8 mouse cellular contexts compared by ENCODE assay signal in genomic region chr17:47738066-47738878, GRCm38 (mm10). TPM values are rescaled to one million over a fixed set of nuclear protein-coding genes. Genes with fewer than 3 reads are reported as not detected.
DNase-seq lines count a peak whose midpoint lies in the region; ATAC-seq and TF ChIP-seq lines count a peak whose summit lies in the region.

No protein-coding gene starts in this region.

- under 1% methylated on average over 53 of the region's 61 CpGs for WGBS in embryonic facial prominence, embryonic 12.5 days
- WGBS in heart, embryonic 12.5 days: under 1% methylated on average over 53 of the region's 61 CpGs
- WGBS in kidney, postnatal 0 days: under 1% methylated on average over 53 of the region's 61 CpGs

- H3K27ac ChIP-seq in embryonic facial prominence, embryonic 12.5 days: peak overlapping the region; percentile 38
- H3K27ac ChIP-seq in heart, embryonic 12.5 days (ENCODE audit: poor library complexity, severe bottlenecking): peak overlapping the region; percentile 93
- peak overlapping the region; percentile 87 for H3K27ac ChIP-seq in kidney, postnatal 0 days

- peak overlapping the region; percentile 98 for H3K4me2 ChIP-seq in embryonic facial prominence, embryonic 12.5 days (replicated peaks)
- H3K4me2 ChIP-seq in heart, embryonic 12.5 days: peak overlapping the region; percentile 90
- H3K4me2 ChIP-seq in kidney, postnatal 0 days (ENCODE audit: low read length): peak overlapping the region; percentile 65

- peak; percentile 29 for ATAC-seq in activated CD4-positive, CD25-positive, alpha-beta regulatory T cell, adult 4 months
- peak; percentile 39 for ATAC-seq in embryonic facial prominence, embryonic 12.5 days (ENCODE audit: insufficient number of reproducible peaks, insufficient read depth, low FRiP score, low TSS enrichment)
- ATAC-seq in heart, embryonic 12.5 days (ENCODE audit: insufficient number of reproducible peaks, low FRiP score): peak; percentile 51
- peak; percentile 76 for ATAC-seq in kidney, postnatal 0 days (replicated peaks; ENCODE audit: low FRiP score, low read depth)

- peak overlapping the region; percentile 68 for H3K4me3 ChIP-seq in embryonic facial prominence, embryonic 12.5 days
- peak overlapping the region; percentile 90 for H3K4me3 ChIP-seq in heart, embryonic 12.5 days
- H3K4me3 ChIP-seq in kidney, postnatal 0 days (replicated peaks; ENCODE audit: low read depth, low read length): peak overlapping the region; percentile 66

- TF ChIP-seq CTCF in kidney, postnatal 0 days (IDR thresholded peaks at IDR 0.05; ENCODE audit: low read depth): no peak

- H3K9me3 ChIP-seq in embryonic facial prominence, embryonic 12.5 days: no peaks in the 10 kb centered on the region
- no peaks in the 10 kb centered on the region for H3K9me3 ChIP-seq in heart, embryonic 12.5 days (replicated peaks)
- H3K9me3 ChIP-seq in kidney, postnatal 0 days (replicated peaks; ENCODE audit: low read length): no peaks in the 10 kb centered on the region

- H3K36me3 ChIP-seq in embryonic facial prominence, embryonic 12.5 days: no peaks in the 10 kb centered on the region
- H3K36me3 ChIP-seq in heart, embryonic 12.5 days: no peaks in the 10 kb centered on the region
- H3K36me3 ChIP-seq in kidney, postnatal 0 days (ENCODE audit: insufficient read depth, low read length): no peaks in the 10 kb centered on the region

- H3K27me3 ChIP-seq in embryonic facial prominence, embryonic 12.5 days: peaks cover 9% of the 10 kb centered on the region; the same call in 1 of the 2 replicates
- no peaks in the 10 kb centered on the region for H3K27me3 ChIP-seq in heart, embryonic 12.5 days (replicated peaks)
- no peaks in the 10 kb centered on the region for H3K27me3 ChIP-seq in kidney, postnatal 0 days (ENCODE audit: insufficient read depth, low read length)

- peak; percentile 70 for DNase-seq in CD4-positive, CD25-positive, alpha-beta regulatory T cell, adult 2 months (ENCODE audit: low read depth, low spot score)
- DNase-seq in kidney, postnatal 0 days (ENCODE audit: low spot score): peak; percentile 77
- DNase-seq in lung, postnatal 4 days: peak; percentile 70 to 78
- peak; percentile 51 for DNase-seq in retina, embryonic 14.5 days (ENCODE audit: low spot score)
- DNase-seq in left cerebral cortex, adult 11 months (ENCODE audit: low spot score): no peak

- H3K9ac ChIP-seq in embryonic facial prominence, embryonic 12.5 days: peak overlapping the region; percentile 65
- peak overlapping the region; percentile 94 for H3K9ac ChIP-seq in heart, embryonic 12.5 days
- peak overlapping the region; percentile 77 for H3K9ac ChIP-seq in kidney, postnatal 0 days (ENCODE audit: low read depth, low read length)

- H3K4me1 ChIP-seq in embryonic facial prominence, embryonic 12.5 days: peaks cover 15% of the 10 kb centered on the region
- H3K4me1 ChIP-seq in heart, embryonic 12.5 days (replicated peaks): peaks cover 43% of the 10 kb centered on the region
- H3K4me1 ChIP-seq in kidney, postnatal 0 days (replicated peaks; ENCODE audit: insufficient read depth, low read length): peaks cover 13% of the 10 kb centered on the region

RNA-seq across cellular contexts. Expression of gene Tfeb, which starts 1.4 kb away (rescaled TPM):
- 10 to 100 TPM in 1 of 2 experiments, 1 to 10 TPM in 1; 8.7 to 14.9 TPM for polyA plus RNA-seq in activated CD4-positive, CD25-positive, alpha-beta regulatory T cell, adult 4 months (2017; shearing (Covaris generic))
- 5.2 and 6.0 TPM in 2 replicates for polyA plus RNA-seq in embryonic facial prominence, embryonic 12.5 days (2016; fragmentation: Nextera tagmentation; extraction: Ambion mirVana)
- 22.7 and 24.5 TPM in 2 replicates for polyA plus RNA-seq in heart, embryonic 12.5 days (2016; fragmentation: Nextera tagmentation; extraction: Ambion mirVana)
- 23.0 and 23.1 TPM in 2 replicates for polyA plus RNA-seq in kidney, postnatal 0 days (2015; fragmentation: Nextera tagmentation; extraction: Ambion mirVana)

RNA-seq across cellular contexts. Expression of gene Pgc, which starts 11.6 kb away (rescaled TPM):
- polyA plus RNA-seq in activated CD4-positive, CD25-positive, alpha-beta regulatory T cell, adult 4 months (2017; shearing (Covaris generic)): not detected
- not detected in 2 replicates for polyA plus RNA-seq in embryonic facial prominence, embryonic 12.5 days (2016; fragmentation: Nextera tagmentation; extraction: Ambion mirVana)
- not detected in 2 replicates for polyA plus RNA-seq in heart, embryonic 12.5 days (2016; fragmentation: Nextera tagmentation; extraction: Ambion mirVana)
- 0.08 and 0.09 TPM in 2 replicates for polyA plus RNA-seq in kidney, postnatal 0 days (2015; fragmentation: Nextera tagmentation; extraction: Ambion mirVana)

RNA-seq across cellular contexts. Expression of gene Prickle4, which starts 43.7 kb away (rescaled TPM):
- polyA plus RNA-seq in activated CD4-positive, CD25-positive, alpha-beta regulatory T cell, adult 4 months (2017; shearing (Covaris generic)): not detected
- polyA plus RNA-seq in embryonic facial prominence, embryonic 12.5 days (2016; fragmentation: Nextera tagmentation; extraction: Ambion mirVana): 0.87 and 1.2 TPM in 2 replicates
- 0.56 TPM in 1 of 2 replicates, not detected in the other for polyA plus RNA-seq in heart, embryonic 12.5 days (2016; fragmentation: Nextera tagmentation; extraction: Ambion mirVana)
- 1.1 and 1.2 TPM in 2 replicates for polyA plus RNA-seq in kidney, postnatal 0 days (2015; fragmentation: Nextera tagmentation; extraction: Ambion mirVana)

RNA-seq across cellular contexts. Expression of gene Gm21981, which starts 44.0 kb away (rescaled TPM):
- polyA plus RNA-seq in activated CD4-positive, CD25-positive, alpha-beta regulatory T cell, adult 4 months (2017; shearing (Covaris generic)): not detected
- polyA plus RNA-seq in embryonic facial prominence, embryonic 12.5 days (2016; fragmentation: Nextera tagmentation; extraction: Ambion mirVana): 0.27 and 0.31 TPM in 2 replicates
- 0.15 and 0.19 TPM in 2 replicates for polyA plus RNA-seq in heart, embryonic 12.5 days (2016; fragmentation: Nextera tagmentation; extraction: Ambion mirVana)
- polyA plus RNA-seq in kidney, postnatal 0 days (2015; fragmentation: Nextera tagmentation; extraction: Ambion mirVana): 0.25 and 0.36 TPM in 2 replicates

RNA-seq across cellular contexts. Expression of gene Frs3, which starts 49.4 kb away (rescaled TPM):
- not detected for polyA plus RNA-seq in activated CD4-positive, CD25-positive, alpha-beta regulatory T cell, adult 4 months (2017; shearing (Covaris generic))
- polyA plus RNA-seq in embryonic facial prominence, embryonic 12.5 days (2016; fragmentation: Nextera tagmentation; extraction: Ambion mirVana): 7.3 and 8.0 TPM in 2 replicates
- polyA plus RNA-seq in heart, embryonic 12.5 days (2016; fragmentation: Nextera tagmentation; extraction: Ambion mirVana): 4.6 and 5.1 TPM in 2 replicates
- polyA plus RNA-seq in kidney, postnatal 0 days (2015; fragmentation: Nextera tagmentation; extraction: Ambion mirVana): 6.8 and 8.3 TPM in 2 replicates

Comparison
In these comparisons a context has a peak if more than half of its experiments do, and no peak if none do; other contexts are left out.
1. H3K27ac ChIP-seq: peak in every context shown above with its lines; median percentile 93 in heart, embryonic 12.5 days; 87 in kidney, postnatal 0 days; 38 in embryonic facial prominence, embryonic 12.5 days.